Mouse (Mus musculus): ENCODE results near the gene Glyctk. TPM values are rescaled to one million over a fixed set of nuclear protein-coding genes. Genes with fewer than 3 reads are reported as not detected.

The Glyctk gene
- polyA plus RNA-seq, 1 experiment from 2014 or later = 1.9 TPM

DNA sequence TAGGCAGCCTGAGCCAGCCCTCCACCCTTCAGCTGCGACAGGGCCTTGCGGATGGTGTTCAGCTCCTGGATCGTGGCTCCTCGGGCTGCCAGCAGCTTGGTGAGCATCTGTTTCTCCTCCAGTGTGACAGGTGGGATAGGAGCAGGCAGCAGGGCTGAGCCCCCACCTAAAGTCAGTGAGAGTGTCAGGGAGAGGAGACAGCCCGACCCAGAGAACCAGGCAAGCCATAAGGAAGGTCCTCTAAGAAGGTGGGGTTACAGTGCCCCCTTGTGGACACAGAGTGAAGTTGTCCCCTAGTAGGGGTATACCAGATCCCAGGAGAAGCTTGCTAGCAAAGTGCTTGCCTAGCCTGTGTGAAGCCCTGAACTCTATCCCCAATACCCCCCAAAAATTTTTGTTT is 1.5 kb downstream of the Glyctk start:
- H3K36me3 ChIP-seq = no peaks in the 10 kb centered on the region
- no peak overlapping the region for H3K4me3 ChIP-seq
- peaks cover 31% of the 10 kb centered on the region for H3K27me3 ChIP-seq (ENCODE audit: low read depth, poor library complexity, severe bottlenecking)
- 59% methylated on average over 5 of the region's 5 CpGs for WGBS
- peaks cover 9% of the 10 kb centered on the region; the same call in 1 of the 2 replicates for H3K4me1 ChIP-seq
- no peak overlapping the region for H3K27ac ChIP-seq
- no peaks in the 10 kb centered on the region for H3K9me3 ChIP-seq (replicated peaks)
- DNase-seq (ENCODE audit: low spot score) = peak; percentile 71

DNA sequence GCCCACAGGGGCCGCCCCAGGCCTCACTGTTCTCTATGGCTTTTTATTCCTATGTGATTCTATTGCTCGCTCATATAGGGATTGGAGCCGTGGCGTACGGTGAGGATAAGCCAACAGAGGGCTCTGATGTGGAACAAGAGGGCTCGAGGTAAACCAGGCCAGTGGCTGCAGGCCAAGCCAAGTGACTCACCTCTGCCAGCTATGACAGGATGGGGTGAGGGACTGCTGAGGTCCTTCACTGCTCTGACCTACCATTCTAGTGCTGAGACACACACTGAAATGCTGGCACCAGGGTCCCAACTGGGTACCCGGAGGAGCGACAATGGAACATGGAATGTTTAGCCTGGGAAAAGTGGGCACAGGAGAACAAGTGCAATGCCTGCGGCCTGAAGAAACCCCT is 3.8 kb downstream of the Glyctk start:
- H3K4me3 ChIP-seq = no peak overlapping the region
- peaks cover 54% of the 10 kb centered on the region for H3K27me3 ChIP-seq (ENCODE audit: low read depth, poor library complexity, severe bottlenecking)
- no peaks in the 10 kb centered on the region for H3K9me3 ChIP-seq (replicated peaks)
- DNase-seq (ENCODE audit: low spot score) = no peak
- no peaks in the 10 kb centered on the region for H3K36me3 ChIP-seq
- no peak overlapping the region for H3K27ac ChIP-seq
- 90% methylated on average over 9 of the region's 9 CpGs for WGBS
- peaks cover 5% of the 10 kb centered on the region for H3K4me1 ChIP-seq

DNA sequence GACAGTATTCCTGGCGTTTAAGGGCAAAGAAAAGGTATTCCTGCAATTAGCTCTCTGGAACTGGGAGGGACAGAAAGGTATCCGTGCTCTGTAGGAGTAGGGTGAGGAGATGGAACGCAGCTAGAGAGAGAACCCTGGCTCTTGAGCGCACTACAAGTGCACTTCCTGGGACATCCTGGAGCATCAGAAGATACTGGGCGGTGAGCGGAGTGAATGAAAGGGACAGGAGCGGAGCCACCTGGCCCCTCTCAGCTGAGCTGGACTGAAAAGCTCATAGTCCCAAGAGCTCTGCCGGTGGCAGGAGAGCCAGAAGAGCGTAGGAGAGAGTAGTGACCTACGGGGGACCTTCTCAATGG is 8.6 kb downstream of the Glyctk start:
- no peaks in the 10 kb centered on the region for H3K36me3 ChIP-seq
- 12% methylated on average over 10 of the region's 10 CpGs for WGBS
- H3K27ac ChIP-seq = no peak overlapping the region
- H3K4me1 ChIP-seq = peaks cover 21% of the 10 kb centered on the region
- DNase-seq (ENCODE audit: low spot score) = no peak
- peak overlapping the region; percentile 48 for H3K4me3 ChIP-seq
- H3K9me3 ChIP-seq (replicated peaks) = no peaks in the 10 kb centered on the region
- peaks cover 93% of the 10 kb centered on the region for H3K27me3 ChIP-seq (ENCODE audit: low read depth, poor library complexity, severe bottlenecking)

DNA sequence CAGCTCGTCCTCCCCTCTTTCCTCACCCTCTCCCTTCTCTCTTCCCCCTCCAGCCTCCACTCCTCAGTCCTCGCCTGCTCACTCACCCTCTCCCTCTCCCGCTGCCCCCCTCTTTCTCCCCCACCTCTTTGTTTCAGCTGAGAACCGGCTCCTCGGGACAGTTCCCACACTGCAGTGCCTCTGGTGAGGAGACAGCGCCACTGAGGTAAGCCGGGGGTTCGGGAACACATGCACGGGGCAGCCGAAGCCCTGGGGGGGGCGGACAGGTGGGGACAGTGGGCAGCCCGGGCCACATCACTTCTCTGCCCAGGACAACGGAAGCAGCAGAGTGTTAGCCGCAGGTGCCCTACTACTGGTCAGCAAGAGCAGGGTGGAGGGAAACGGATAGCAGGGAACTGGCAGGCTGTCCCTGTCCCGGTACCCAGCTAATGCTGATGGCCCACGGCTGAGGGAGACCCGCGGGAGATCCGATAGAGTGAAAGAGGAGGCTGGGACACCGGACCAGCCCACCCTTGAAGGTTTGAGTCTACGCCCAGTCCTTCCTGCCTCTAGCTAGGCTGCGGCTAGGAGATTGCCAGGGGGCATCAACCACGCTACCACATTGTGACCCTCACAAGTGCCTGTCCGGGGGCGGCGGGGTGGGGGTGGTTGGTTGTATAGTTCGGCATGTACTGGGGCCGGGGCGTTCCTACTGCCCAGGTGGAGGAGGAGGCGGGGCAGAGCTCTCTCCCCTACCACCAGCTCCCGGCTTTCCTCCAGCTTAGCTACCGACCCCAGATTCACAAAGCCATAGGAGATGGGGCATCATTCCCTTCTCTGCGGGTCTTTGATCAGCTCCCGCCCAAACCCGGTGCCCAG is 9.2 kb downstream of the Glyctk start:
- Histone ChIP-seq H3K4me1 (peaks cover 21% of the 10 kb centered on the region), H3K4me3 (peak overlapping the region; percentile 48), H3K27ac (peak overlapping the region; percentile 69), H3K36me3 (no peaks in the 10 kb centered on the region), H3K27me3 (ENCODE audit: low read depth, poor library complexity, severe bottlenecking) (peaks cover 88% of the 10 kb centered on the region), H3K9me3 (replicated peaks) (no peaks in the 10 kb centered on the region)
- DNase-seq (ENCODE audit: low spot score) = peak; percentile 53
- 2% methylated on average over 36 of the region's 36 CpGs for WGBS

DNA sequence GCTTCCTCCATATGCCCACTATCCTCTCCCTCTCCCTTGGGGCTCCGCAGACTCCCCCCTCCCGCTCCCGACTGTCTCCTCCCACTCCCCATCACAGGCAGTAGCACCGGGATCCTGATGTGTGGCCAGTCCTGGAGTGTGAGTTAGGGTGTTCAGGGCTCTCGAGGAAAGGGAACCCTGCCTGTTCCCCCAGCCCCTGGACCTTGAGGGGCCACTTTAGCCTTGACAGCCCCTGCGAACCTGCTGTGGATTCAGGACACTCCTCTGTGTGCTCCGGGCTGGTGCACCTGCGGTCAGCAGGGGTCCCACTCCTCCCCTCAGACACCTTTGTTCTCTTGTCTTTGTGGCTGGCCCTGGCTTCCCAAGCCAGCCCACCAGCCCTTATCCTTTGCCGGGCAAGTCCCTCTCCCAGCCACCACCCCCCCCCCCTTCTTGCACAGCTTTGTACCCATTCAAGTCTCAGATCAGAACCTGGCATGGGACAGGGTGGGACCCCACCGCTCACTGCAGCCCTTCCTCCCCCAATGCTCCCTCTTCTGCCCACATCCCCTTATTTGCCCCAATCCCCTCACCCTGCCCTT is 10.0 kb downstream of the Glyctk start:
- 7% methylated on average over 10 of the region's 10 CpGs for WGBS
- H3K4me3 ChIP-seq = peak overlapping the region; percentile 48
- no peak for DNase-seq (ENCODE audit: low spot score)
- peaks cover 82% of the 10 kb centered on the region for H3K27me3 ChIP-seq (ENCODE audit: low read depth, poor library complexity, severe bottlenecking)
- no peaks in the 10 kb centered on the region for H3K36me3 ChIP-seq
- H3K4me1 ChIP-seq = peaks cover 21% of the 10 kb centered on the region
- H3K9me3 ChIP-seq (replicated peaks) = no peaks in the 10 kb centered on the region
- peak overlapping the region; percentile 69; the same call in 1 of the 2 replicates for H3K27ac ChIP-seq

DNA sequence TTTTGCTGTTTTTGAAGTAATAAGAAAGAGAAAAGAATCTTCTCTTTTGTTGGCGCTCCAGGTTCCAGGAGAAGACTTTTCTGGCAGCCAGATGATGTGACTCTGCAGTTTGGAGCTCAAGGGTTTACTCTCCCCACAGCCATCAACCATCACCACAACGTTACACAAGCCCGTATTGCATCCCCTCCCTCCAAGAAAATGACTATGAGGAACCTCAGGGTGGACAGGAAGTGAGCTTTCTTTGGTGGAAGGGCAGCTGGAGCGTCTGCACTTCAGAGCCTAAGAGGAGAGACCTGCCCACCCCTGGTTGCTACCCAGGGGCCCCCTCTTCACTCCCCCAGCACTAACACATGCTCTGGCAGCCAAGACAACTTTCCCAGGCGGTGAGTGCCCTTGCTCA is 10.7 kb downstream of the Glyctk start:
- Histone ChIP-seq H3K36me3 (no peaks in the 10 kb centered on the region), H3K27ac (no peak overlapping the region), H3K4me3 (0 out of 2 replicates have a peak overlapping the region, but pooled peaks have one; percentile 48), H3K9me3 (replicated peaks) (no peaks in the 10 kb centered on the region), H3K27me3 (ENCODE audit: low read depth, poor library complexity, severe bottlenecking) (peaks cover 79% of the 10 kb centered on the region), H3K4me1 (peaks cover 21% of the 10 kb centered on the region)
- 28% methylated on average over 5 of the region's 5 CpGs for WGBS
- no peak for DNase-seq (ENCODE audit: low spot score)

DNA sequence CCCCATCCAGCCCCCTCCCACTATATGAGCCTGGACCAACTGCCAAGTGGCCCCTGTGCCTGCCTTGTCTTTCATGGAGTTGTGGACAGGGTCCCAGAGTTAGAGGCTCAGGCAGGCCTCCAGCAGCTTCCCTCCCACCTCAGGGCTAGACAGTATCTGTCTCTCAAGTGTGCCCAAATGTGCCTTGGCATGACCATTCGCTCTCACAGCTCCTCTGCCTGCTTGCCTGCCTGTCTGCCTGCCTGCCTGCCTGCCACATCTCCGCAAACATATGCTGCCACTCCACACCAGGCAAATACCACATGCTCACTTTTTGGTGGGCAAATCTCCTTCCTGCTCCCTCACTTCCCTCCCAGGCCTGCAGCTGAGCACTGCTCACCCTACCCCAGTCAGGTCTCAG is 12.4 kb downstream of the Glyctk start:
- no peaks in the 10 kb centered on the region for H3K36me3 ChIP-seq
- no peak overlapping the region for H3K27ac ChIP-seq
- peaks cover 28% of the 10 kb centered on the region for H3K4me1 ChIP-seq
- no peak overlapping the region for H3K4me3 ChIP-seq
- no peaks in the 10 kb centered on the region for H3K9me3 ChIP-seq (replicated peaks)
- WGBS = 87% methylated on average over 2 of the region's 2 CpGs
- peaks cover 69% of the 10 kb centered on the region for H3K27me3 ChIP-seq (ENCODE audit: low read depth, poor library complexity, severe bottlenecking)
- no peak for DNase-seq (ENCODE audit: low spot score)

DNA sequence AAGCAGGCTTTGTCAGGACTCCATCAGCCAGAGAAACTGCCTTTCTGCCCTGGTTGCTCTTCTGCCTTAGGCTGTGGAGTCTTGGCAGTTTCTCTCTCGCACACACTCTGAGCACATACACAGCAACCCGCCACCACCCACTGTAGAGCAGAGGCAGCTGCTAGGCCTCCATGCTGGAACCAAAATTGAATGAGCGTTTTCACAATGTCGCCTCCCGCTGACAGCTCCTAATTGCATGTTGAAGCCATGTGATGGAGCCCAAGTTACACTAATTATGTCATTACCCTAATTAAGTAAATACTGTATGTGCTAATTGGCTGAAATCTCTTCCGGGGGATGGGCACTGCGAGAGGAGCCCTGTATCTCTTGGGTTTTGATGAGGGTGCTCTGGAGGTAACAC is 13.8 kb downstream of the Glyctk start:
- DNase-seq (ENCODE audit: low spot score) = no peak
- 84% methylated on average over 7 of the region's 7 CpGs for WGBS
- Histone ChIP-seq H3K4me3 (no peak overlapping the region), H3K36me3 (no peaks in the 10 kb centered on the region), H3K4me1 (peaks cover 41% of the 10 kb centered on the region), H3K9me3 (replicated peaks) (no peaks in the 10 kb centered on the region), H3K27ac (no peak overlapping the region), H3K27me3 (ENCODE audit: low read depth, poor library complexity, severe bottlenecking) (peaks cover 55% of the 10 kb centered on the region)

DNA sequence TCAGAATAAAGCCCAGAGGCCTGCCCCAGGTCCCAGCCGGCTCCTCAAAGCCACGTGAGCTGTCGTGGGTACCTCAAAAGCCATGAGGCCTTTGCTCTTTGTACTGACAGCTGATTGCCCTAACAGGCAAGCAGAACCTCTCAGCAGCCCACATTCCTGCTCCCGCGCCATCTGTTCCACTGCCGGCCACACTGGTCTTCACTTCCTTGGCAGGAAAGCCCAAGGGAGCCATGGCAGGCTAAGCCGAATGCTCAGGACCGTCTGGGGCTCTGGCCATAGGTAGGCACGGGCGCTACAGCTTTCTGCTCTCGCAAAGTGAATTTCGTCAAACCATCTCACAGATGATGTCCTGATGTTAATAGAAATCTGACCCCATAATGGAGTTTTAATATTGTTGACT is 16.0 kb downstream of the Glyctk start:
- H3K4me1 ChIP-seq = peaks cover 37% of the 10 kb centered on the region
- 83% methylated on average over 12 of the region's 12 CpGs for WGBS

DNA sequence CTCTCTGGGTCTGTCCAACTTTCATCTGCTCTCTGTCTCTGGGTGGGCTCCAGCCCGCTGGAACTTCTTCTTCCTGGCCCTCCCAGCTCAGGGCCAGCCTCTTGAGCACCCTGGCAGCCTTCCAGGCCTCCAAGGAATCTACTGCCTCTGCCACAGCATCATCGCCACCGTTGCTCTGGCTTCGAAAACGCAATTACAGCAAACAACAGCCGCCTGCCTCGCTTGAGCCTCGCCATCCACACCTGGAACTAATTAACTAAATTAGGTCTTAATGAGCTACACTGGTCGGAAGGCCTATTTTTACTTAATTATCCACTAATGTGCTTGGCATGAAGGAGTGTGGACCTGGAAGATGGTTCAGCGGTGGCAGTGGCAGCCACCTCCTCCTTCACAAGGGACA is 18.2 kb downstream of the Glyctk start:
- H3K27me3 ChIP-seq (ENCODE audit: low read depth, poor library complexity, severe bottlenecking) = peaks cover 11% of the 10 kb centered on the region
- 20% methylated on average over 10 of the region's 10 CpGs for WGBS
- peak overlapping the region; percentile 61 for H3K27ac ChIP-seq
- H3K36me3 ChIP-seq = no peaks in the 10 kb centered on the region
- peaks cover 37% of the 10 kb centered on the region for H3K4me1 ChIP-seq
- no peak overlapping the region for H3K4me3 ChIP-seq
- peak; percentile 58 for DNase-seq (ENCODE audit: low spot score)
- H3K9me3 ChIP-seq (replicated peaks) = no peaks in the 10 kb centered on the region

More for the DNA sequence above, 16.0 kb downstream of the Glyctk start:
- Histone ChIP-seq H3K4me3 (no peak overlapping the region), H3K9me3 (replicated peaks) (no peaks in the 10 kb centered on the region), H3K27me3 (ENCODE audit: low read depth, poor library complexity, severe bottlenecking) (peaks cover 33% of the 10 kb centered on the region), H3K36me3 (no peaks in the 10 kb centered on the region), H3K27ac (no peak overlapping the region)
- DNase-seq (ENCODE audit: low spot score) = no peak

DNA sequence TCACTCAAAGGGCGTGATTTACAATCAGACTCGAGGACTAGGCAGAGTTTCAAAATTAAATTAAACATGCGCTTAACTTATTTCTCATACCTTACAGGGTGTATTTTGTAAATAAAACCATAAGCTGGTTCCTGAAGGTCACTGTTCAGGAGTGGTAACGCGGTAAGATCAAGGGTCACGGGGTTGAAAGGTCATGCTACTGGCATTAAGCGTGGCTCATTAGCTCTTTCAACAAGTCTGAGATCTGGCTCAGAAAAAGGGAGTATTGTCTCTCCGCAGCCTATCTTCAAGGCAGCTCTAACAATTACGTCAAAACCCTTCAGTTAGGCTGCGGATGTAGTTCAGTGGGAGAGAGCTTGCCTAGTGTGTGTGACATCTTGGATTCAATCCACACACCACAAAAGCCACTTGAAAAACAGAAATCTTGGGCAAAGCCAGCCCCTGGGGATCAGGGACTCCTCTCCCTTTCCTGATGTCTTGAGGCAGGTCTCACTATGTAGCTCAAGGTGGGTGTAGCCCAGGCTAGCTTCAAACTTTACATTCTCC is 20.2 kb downstream of the Glyctk start:
- 46% methylated on average over 10 of the region's 10 CpGs for WGBS
- H3K9me3 ChIP-seq (replicated peaks) = no peaks in the 10 kb centered on the region
- H3K4me1 ChIP-seq = peaks cover 37% of the 10 kb centered on the region
- peaks cover 11% of the 10 kb centered on the region for H3K27me3 ChIP-seq (ENCODE audit: low read depth, poor library complexity, severe bottlenecking)
- DNase-seq (ENCODE audit: low spot score) = no peak
- H3K27ac ChIP-seq = no peak overlapping the region
- H3K36me3 ChIP-seq = no peaks in the 10 kb centered on the region
- H3K4me3 ChIP-seq = no peak overlapping the region

DNA sequence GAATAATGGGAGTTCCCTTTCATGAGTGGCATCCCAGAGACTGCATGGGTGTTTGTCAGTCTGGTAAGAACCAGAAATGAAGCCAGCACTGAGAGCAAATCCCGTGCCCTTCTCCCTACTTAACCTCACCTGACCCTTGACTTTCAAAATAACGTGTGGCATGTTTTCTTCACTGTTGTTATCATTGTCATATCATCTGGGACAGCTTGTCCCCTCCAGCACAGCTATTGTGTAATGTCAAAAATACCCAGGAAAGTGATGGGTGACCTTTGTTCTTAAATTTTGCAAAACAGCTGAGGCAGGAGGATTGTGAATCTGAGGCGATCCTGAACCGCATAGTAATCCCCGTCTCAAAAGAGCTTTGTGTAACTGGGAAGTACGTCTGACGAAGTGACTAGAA is 27.7 kb downstream of the Glyctk start:
- DNase-seq (ENCODE audit: low spot score) = no peak
- no peaks in the 10 kb centered on the region for H3K27me3 ChIP-seq (ENCODE audit: low read depth, poor library complexity, severe bottlenecking)
- WGBS = 85% methylated on average over 7 of the region's 7 CpGs
- H3K9me3 ChIP-seq (replicated peaks) = no peaks in the 10 kb centered on the region
- H3K27ac ChIP-seq = no peak overlapping the region
- no peak overlapping the region for H3K4me3 ChIP-seq
- peaks cover 11% of the 10 kb centered on the region for H3K4me1 ChIP-seq
- no peaks in the 10 kb centered on the region for H3K36me3 ChIP-seq

DNA sequence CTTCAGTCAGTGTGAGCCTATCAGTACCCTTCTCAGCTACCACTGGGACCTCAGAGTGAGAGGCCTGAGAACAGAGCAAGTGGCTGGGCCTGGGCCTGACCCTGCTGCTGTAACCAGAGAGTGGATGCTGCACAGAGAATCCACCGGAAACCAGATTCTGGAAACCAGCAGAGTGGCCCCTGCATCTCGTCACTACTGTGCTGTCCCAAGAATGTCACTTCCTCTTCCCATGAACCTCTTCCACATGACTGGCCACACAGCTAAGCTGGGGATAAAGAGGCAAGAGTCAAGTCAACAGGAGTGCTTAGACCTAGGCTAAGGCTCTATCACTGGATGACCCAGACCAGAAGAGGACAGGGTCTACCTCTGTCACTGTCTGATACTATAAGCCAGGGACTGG is 28.9 kb downstream of the Glyctk start:
- 84% methylated on average over 2 of the region's 2 CpGs for WGBS
- Histone ChIP-seq H3K9me3 (replicated peaks) (no peaks in the 10 kb centered on the region), H3K27me3 (ENCODE audit: low read depth, poor library complexity, severe bottlenecking) (no peaks in the 10 kb centered on the region), H3K36me3 (no peaks in the 10 kb centered on the region), H3K4me1 (peaks cover 11% of the 10 kb centered on the region), H3K4me3 (no peak overlapping the region), H3K27ac (no peak overlapping the region)
- DNase-seq (ENCODE audit: low spot score) = no peak
